ENCODE assay signal across 8 mouse cellular contexts in genomic region chr15:97813452-97814204, GRCm38 (mm10). TPM values are rescaled to one million over a fixed set of nuclear protein-coding genes. Genes with fewer than 3 reads are reported as not detected.
DNase-seq lines count a peak whose midpoint lies in the region; ATAC-seq and TF ChIP-seq lines count a peak whose summit lies in the region.

No protein-coding gene starts in this region.

- TF ChIP-seq CTCF in hindbrain, postnatal 0 days (IDR thresholded peaks at IDR 0.05; ENCODE audit: low read depth) = no peak
- TF ChIP-seq CTCF in lung, postnatal 0 days (IDR thresholded peaks at IDR 0.05) = no peak

- no peak for ATAC-seq in midbrain, embryonic 11.5 days (ENCODE audit: low FRiP score)
- ATAC-seq in forebrain, embryonic 12.5 days (ENCODE audit: low FRiP score) = no peak
- ATAC-seq in hindbrain, postnatal 0 days = peak; percentile 36; the same call in 1 of the 2 replicates
- ATAC-seq in lung, postnatal 0 days = peak; percentile 21; the same call in 1 of the 2 replicates

- H3K27ac ChIP-seq in midbrain, embryonic 10.5 days (replicated peaks) = peak overlapping the region; percentile 64
- no peak overlapping the region; the same call in 1 of the 2 replicates for H3K27ac ChIP-seq in midbrain, embryonic 11.5 days (ENCODE audit: low read depth, low read length)
- peak overlapping the region; percentile 53; the same call in 1 of the 2 replicates for H3K27ac ChIP-seq in forebrain, embryonic 12.5 days
- H3K27ac ChIP-seq in hindbrain, postnatal 0 days = peak overlapping the region; percentile 61; the same call in 1 of the 2 replicates
- H3K27ac ChIP-seq in lung, postnatal 0 days (ENCODE audit: low read length) = no peak overlapping the region

- H3K4me1 ChIP-seq in midbrain, embryonic 10.5 days = peaks cover 37% of the 10 kb centered on the region
- peaks cover 4% of the 10 kb centered on the region for H3K4me1 ChIP-seq in midbrain, embryonic 11.5 days (ENCODE audit: control insufficient read depth, insufficient read depth, low read length)
- peaks cover 25% of the 10 kb centered on the region for H3K4me1 ChIP-seq in forebrain, embryonic 12.5 days
- peaks cover 26% of the 10 kb centered on the region for H3K4me1 ChIP-seq in hindbrain, postnatal 0 days (ENCODE audit: insufficient read depth, low read length)
- H3K4me1 ChIP-seq in lung, postnatal 0 days (ENCODE audit: insufficient read depth, low read depth, low read length) = peaks cover 20% of the 10 kb centered on the region

- H3K4me3 ChIP-seq in midbrain, embryonic 10.5 days = no peak overlapping the region
- H3K4me3 ChIP-seq in midbrain, embryonic 11.5 days (ENCODE audit: low read depth, low read length) = no peak overlapping the region
- no peak overlapping the region for H3K4me3 ChIP-seq in forebrain, embryonic 12.5 days (replicated peaks)
- no peak overlapping the region for H3K4me3 ChIP-seq in hindbrain, postnatal 0 days (ENCODE audit: low read length)
- no peak overlapping the region for H3K4me3 ChIP-seq in lung, postnatal 0 days (ENCODE audit: low read depth, low read length)

- peaks cover 34% of the 10 kb centered on the region for H3K36me3 ChIP-seq in midbrain, embryonic 10.5 days
- H3K36me3 ChIP-seq in midbrain, embryonic 11.5 days (ENCODE audit: control insufficient read depth, insufficient read depth, low read length) = no peaks in the 10 kb centered on the region; the same call in 1 of the 2 replicates
- H3K36me3 ChIP-seq in forebrain, embryonic 12.5 days (replicated peaks) = peaks cover 22% of the 10 kb centered on the region
- peaks cover 5% of the 10 kb centered on the region for H3K36me3 ChIP-seq in hindbrain, postnatal 0 days (ENCODE audit: insufficient read depth, low read length)
- H3K36me3 ChIP-seq in lung, postnatal 0 days (ENCODE audit: insufficient read depth, low read length) = peaks cover 20% of the 10 kb centered on the region

- no peak for TF ChIP-seq EP300 in lung, postnatal 0 days (IDR thresholded peaks at IDR 0.05)

- WGBS in midbrain, embryonic 10.5 days = 51% methylated on average over 21 of the region's 21 CpGs
- WGBS in midbrain, embryonic 11.5 days = 44% methylated on average over 21 of the region's 21 CpGs
- 49% methylated on average over 21 of the region's 21 CpGs for WGBS in forebrain, embryonic 12.5 days
- 47% methylated on average over 21 of the region's 21 CpGs for WGBS in hindbrain, postnatal 0 days
- WGBS in lung, postnatal 0 days = 30% methylated on average over 21 of the region's 21 CpGs

- no peaks in the 10 kb centered on the region for H3K27me3 ChIP-seq in midbrain, embryonic 10.5 days (ENCODE audit: low read depth, poor library complexity, severe bottlenecking)
- no peaks in the 10 kb centered on the region for H3K27me3 ChIP-seq in midbrain, embryonic 11.5 days (ENCODE audit: control insufficient read depth, insufficient read depth, low read length)
- H3K27me3 ChIP-seq in forebrain, embryonic 12.5 days = no peaks in the 10 kb centered on the region
- H3K27me3 ChIP-seq in hindbrain, postnatal 0 days (ENCODE audit: insufficient read depth, low read length) = no peaks in the 10 kb centered on the region
- H3K27me3 ChIP-seq in lung, postnatal 0 days (replicated peaks; ENCODE audit: insufficient read depth, low read length) = no peaks in the 10 kb centered on the region

- DNase-seq in midbrain, embryonic 10.5 days (ENCODE audit: low spot score) = no peak
- no peak for DNase-seq in midbrain, embryonic 11.5 days (ENCODE audit: low spot score, missing footprints)
- peak; percentile 75 for DNase-seq in hindbrain, postnatal 0 days (ENCODE audit: low spot score)
- DNase-seq in lung, postnatal 0 days (ENCODE audit: low spot score) = no peak
- no peak for DNase-seq in B cell, adult 2 months
- no peak for DNase-seq in ovary, adult 18-20 months (ENCODE audit: low spot score)
- DNase-seq in urinary bladder, postnatal 14 days (ENCODE audit: low spot score) = no peak

- no peak overlapping the region for H3K9ac ChIP-seq in midbrain, embryonic 11.5 days (ENCODE audit: low read length)
- H3K9ac ChIP-seq in forebrain, embryonic 12.5 days = no peak overlapping the region
- H3K9ac ChIP-seq in hindbrain, postnatal 0 days (replicated peaks; ENCODE audit: low read length) = no peak overlapping the region; the same call in 1 of the 2 replicates
- H3K9ac ChIP-seq in lung, postnatal 0 days (replicated peaks; ENCODE audit: low read depth) = no peak overlapping the region

- no peak overlapping the region for H3K4me2 ChIP-seq in midbrain, embryonic 11.5 days
- no peak overlapping the region for H3K4me2 ChIP-seq in forebrain, embryonic 12.5 days
- H3K4me2 ChIP-seq in hindbrain, postnatal 0 days (ENCODE audit: low read depth, low read length) = 0 out of 2 replicates have a peak overlapping the region, but pooled peaks have one; percentile 10
- no peak overlapping the region for H3K4me2 ChIP-seq in lung, postnatal 0 days (replicated peaks; ENCODE audit: low read depth, low read length)

- no peaks in the 10 kb centered on the region for H3K9me3 ChIP-seq in midbrain, embryonic 10.5 days (replicated peaks)
- H3K9me3 ChIP-seq in midbrain, embryonic 11.5 days (ENCODE audit: control insufficient read depth, low read length) = no peaks in the 10 kb centered on the region
- H3K9me3 ChIP-seq in forebrain, embryonic 12.5 days = no peaks in the 10 kb centered on the region
- no peaks in the 10 kb centered on the region for H3K9me3 ChIP-seq in hindbrain, postnatal 0 days (ENCODE audit: low read length)
- no peaks in the 10 kb centered on the region for H3K9me3 ChIP-seq in lung, postnatal 0 days (ENCODE audit: low read length)

RNA-seq across cellular contexts. Expression of gene Hdac7, which starts 30.7 kb away (rescaled TPM):
- 23.9 and 24.7 TPM in 2 replicates for polyA plus RNA-seq in midbrain, embryonic 10.5 days (2016; fragmentation: Nextera tagmentation; extraction: Ambion mirVana)
- polyA plus RNA-seq in midbrain, embryonic 11.5 days (2014; fragmentation: Nextera tagmentation; extraction: Ambion mirVana) = 14.6 and 16.7 TPM in 2 replicates
- 23.7 and 24.1 TPM in 2 replicates for polyA plus RNA-seq in forebrain, embryonic 12.5 days (2016; fragmentation: Nextera tagmentation; extraction: Ambion mirVana)
- 23.6 and 28.6 TPM in 2 replicates for total RNA-seq in hindbrain, postnatal 0 days (2014; rRNA removed)
- polyA plus RNA-seq in hindbrain, postnatal 0 days (2015; fragmentation: Nextera tagmentation; extraction: Ambion mirVana) = 21.7 and 23.7 TPM in 2 replicates
- polyA plus RNA-seq in lung, postnatal 0 days (2015; fragmentation: Nextera tagmentation; extraction: Ambion mirVana) = 43.2 and 52.1 TPM in 2 replicates

RNA-seq across cellular contexts. Expression of gene Slc48a1, which starts 35.3 kb away (rescaled TPM):
- 30.5 and 36.3 TPM in 2 replicates for polyA plus RNA-seq in midbrain, embryonic 10.5 days (2016; fragmentation: Nextera tagmentation; extraction: Ambion mirVana)
- 32.6 and 33.6 TPM in 2 replicates for polyA plus RNA-seq in midbrain, embryonic 11.5 days (2014; fragmentation: Nextera tagmentation; extraction: Ambion mirVana)
- polyA plus RNA-seq in forebrain, embryonic 12.5 days (2016; fragmentation: Nextera tagmentation; extraction: Ambion mirVana) = 36.6 and 38.1 TPM in 2 replicates
- total RNA-seq in hindbrain, postnatal 0 days (2014; rRNA removed) = 84.4 and 89.3 TPM in 2 replicates
- 140 and 152 TPM in 2 replicates for polyA plus RNA-seq in hindbrain, postnatal 0 days (2015; fragmentation: Nextera tagmentation; extraction: Ambion mirVana)
- 69.5 and 75.7 TPM in 2 replicates for polyA plus RNA-seq in lung, postnatal 0 days (2015; fragmentation: Nextera tagmentation; extraction: Ambion mirVana)

RNA-seq across cellular contexts. Expression of gene Rapgef3, which starts 45.9 kb away (rescaled TPM):
- 5.3 and 6.0 TPM in 2 replicates for polyA plus RNA-seq in midbrain, embryonic 10.5 days (2016; fragmentation: Nextera tagmentation; extraction: Ambion mirVana)
- 3.0 and 3.2 TPM in 2 replicates for polyA plus RNA-seq in midbrain, embryonic 11.5 days (2014; fragmentation: Nextera tagmentation; extraction: Ambion mirVana)
- polyA plus RNA-seq in forebrain, embryonic 12.5 days (2016; fragmentation: Nextera tagmentation; extraction: Ambion mirVana) = 6.2 and 6.3 TPM in 2 replicates
- total RNA-seq in hindbrain, postnatal 0 days (2014; rRNA removed) = 26.4 and 41.9 TPM in 2 replicates
- polyA plus RNA-seq in hindbrain, postnatal 0 days (2015; fragmentation: Nextera tagmentation; extraction: Ambion mirVana) = 10.3 and 12.2 TPM in 2 replicates
- 18.7 and 25.5 TPM in 2 replicates for polyA plus RNA-seq in lung, postnatal 0 days (2015; fragmentation: Nextera tagmentation; extraction: Ambion mirVana)

Comparison
In these comparisons a context has a peak if more than half of its experiments do, and no peak if none do; other contexts are left out.
1. H3K27ac ChIP-seq: peak in midbrain, embryonic 10.5 days (single experiment), forebrain, embryonic 12.5 days (single experiment) and hindbrain, postnatal 0 days (single experiment); none in midbrain, embryonic 11.5 days (single experiment) and lung, postnatal 0 days (single experiment).
2. ATAC-seq: peak in hindbrain, postnatal 0 days (single experiment) and lung, postnatal 0 days (single experiment); none in midbrain, embryonic 11.5 days (single experiment) and forebrain, embryonic 12.5 days (single experiment).